Mouse (Mus musculus) T-helper 17 cell (primary cell): ENCODE measurements at regions not wholly inside any gene's neighbourhood (a gene's known extent, or its start where the extent isn't known, plus 50 kb on each side); places are given as distances from the start of the nearest gene placed in this dataset.
"Not testable (repeated sequence)": the region's sequence is repeated elsewhere in the genome, so short reads cannot be mapped to it uniquely, and the experiment has no call there.

Experiments used
- in situ Hi-C, 2 experiments: fragments of 300-600 bp; cut with MboI, MseI; formaldehyde crosslinking; loops; 1 replicate in 1 of 2; 2 replicates in 1 of 2; pipeline ENCODE4 v1.15.1; 2025; ENCODE audit warnings: high pct_unique_total_duplicates in 2 of 2

DNA sequence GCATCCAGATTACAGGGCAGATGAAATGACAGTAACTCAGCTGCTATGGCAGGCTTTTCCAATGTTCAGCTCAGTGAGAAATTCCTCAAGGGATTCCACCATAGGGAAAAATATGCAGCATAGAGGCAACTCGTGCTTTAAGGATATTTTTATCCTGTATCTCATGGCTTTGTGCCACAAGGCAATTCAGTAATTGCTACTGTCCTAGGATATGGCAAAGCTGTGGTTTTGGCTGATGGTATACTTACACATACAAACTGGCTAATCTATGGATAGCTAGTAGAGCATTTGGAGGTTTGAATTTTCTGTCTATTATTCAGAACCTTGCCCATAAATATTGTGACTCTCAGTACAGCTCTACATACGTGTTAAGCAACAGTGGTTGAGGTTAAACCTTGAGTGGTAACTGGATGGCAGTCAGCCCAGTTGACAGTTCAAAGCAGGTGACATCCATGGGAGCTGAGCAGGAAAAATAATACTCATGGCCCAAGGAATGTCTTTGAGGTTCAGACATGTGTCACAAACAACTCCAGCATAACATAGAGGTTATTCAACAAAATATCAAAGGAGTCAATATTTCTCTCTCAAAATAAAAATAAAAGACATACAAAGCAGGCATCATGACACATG lies 548.6 kb upstream of the Chrm3 start:
- in situ Hi-C loops = loop anchor here in 1 of 2 experiments (10.0 kb wide), 1 partner anchor 176 kb away; no protein-coding TSS in a partner anchor

DNA sequence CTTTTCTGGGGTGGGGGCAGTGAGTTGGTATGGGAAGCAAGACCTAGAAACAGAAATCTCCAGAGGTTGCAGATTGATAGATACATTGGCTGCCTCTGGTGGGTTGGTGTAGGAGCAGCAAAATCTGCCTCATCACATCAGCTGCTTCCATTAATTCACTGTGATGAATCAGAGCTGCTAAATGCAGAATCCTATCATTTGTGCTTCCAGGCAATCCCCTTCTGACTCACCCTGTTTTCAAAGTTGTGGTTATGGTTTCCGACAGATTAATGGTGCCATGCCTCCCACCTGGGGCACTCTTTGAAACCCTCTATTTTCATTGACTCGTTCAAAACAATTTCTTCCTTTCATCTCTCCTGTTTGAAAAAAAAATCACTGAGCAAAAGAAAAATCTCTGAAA lies 507.2 kb upstream of the Chrm3 start:
- in situ Hi-C loops = no loop called here

DNA sequence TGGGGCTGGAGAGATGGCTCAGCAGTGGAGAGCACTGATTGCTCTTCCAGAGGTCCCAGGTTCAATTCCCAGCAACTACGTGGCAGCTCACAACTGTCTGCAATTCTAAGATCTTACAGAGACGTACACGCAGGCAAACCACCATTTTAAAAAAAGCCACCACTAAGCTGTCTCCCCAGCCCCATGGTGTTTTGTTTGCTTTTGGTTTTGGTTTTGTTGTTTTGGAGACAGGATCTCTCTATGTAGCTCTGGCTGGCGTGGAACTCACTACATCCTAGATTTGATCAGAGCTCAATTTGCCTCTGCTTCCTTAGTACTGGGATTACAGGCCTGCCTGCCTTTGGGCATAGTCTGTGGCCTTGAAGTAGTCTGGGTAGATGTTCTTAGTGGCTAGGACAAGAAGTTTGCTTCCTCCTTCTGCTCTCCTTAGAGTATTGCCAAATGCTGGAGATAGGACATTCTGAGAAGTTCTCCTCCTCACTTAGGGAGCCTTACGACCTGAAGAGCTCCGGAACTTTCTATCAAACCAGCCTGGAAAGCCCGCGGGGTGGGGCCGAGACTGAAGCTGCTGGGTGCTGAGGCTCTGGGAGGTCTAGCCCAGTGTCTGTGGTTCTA lies 495.4 kb upstream of the Chrm3 start:
- in situ Hi-C loops = not testable (repeated sequence)

DNA sequence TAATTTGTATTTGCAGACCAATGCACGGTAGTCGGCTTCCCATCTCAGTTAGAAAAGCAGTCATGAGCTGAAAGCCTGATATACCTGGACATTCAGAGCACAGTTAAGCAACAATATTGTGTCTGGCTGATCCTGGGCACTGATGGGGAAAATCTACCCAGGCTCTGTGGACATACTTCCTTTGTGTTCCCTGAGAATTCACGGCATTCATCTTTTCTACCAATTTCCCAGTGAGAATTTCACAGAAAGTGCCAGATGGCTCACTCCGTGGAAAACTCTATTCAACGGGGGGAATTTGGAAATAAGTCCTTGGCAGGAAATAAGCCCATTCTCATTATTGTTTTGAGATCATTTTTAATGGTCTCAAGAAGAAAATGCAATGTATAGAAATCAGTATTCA lies 484.6 kb upstream of the Chrm3 start:
- in situ Hi-C loops = no loop called here

DNA sequence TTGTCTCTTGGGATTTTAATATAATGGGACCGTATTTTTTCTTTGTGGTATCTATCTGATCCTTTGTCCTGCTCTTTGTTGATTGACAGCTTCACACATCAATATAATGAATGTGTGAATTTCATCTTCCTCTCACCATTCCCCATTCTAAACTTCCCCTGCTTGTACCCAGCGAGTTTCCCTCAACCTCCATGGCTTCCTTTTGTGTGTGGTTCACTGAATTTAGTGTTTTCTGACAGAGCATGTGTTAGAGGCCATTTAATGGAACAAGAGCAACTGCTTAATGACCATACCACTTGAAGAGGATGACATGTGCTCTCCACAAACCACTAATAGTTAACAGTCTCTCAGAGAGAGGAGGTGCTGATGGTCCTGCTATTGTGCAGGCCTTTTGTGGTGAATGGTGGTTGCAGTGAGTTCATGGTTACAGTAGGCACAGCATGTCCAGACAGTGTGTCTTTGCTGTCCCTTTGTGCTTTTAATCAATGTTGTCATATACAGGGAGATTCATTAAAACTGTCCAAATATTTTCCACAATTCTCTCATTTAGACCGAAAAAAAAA lies 438.8 kb upstream of the Chrm3 start:
- in situ Hi-C loops = no loop called here
